Mouse (Mus musculus) heart, embryonic 16.5 days (tissue): Measurements from ENCODE around the gene 2610528J11Rik. TPM values are rescaled to one million over a fixed set of nuclear protein-coding genes. Genes with fewer than 3 reads are reported as not detected.
"Not testable (repeated sequence)": the region's sequence is repeated elsewhere in the genome, so short reads cannot be mapped to it uniquely, and the experiment has no call there.

ENCODE experiments used
- ATAC-seq: fragments of 200-750 bp; cut with Nextera tagmentation; replicated peaks from 2 replicates; pipeline ENCODE4 v1.8.0; 2017; ENCODE audit warnings: moderate number of reproducible peaks; ENCODE audit not compliant: insufficient read depth, low FRiP score; ENCODE audit errors: extremely low read depth
- H3K27ac ChIP-seq: fragments of 300-500 bp; sonication (generic); 2 replicates; pipeline ENCODE4 v1.5.1; 2014; ENCODE audit warnings: mild to moderate bottlenecking, low read length, control low read depth, moderate library complexity
- H3K27me3 ChIP-seq: fragments of 300-500 bp; sonication (generic); 2 replicates; pipeline ENCODE4 v1.6.1; 2014; ENCODE audit warnings: low read length, mixed read lengths; ENCODE audit not compliant: control insufficient read depth, insufficient read depth
- H3K36me3 ChIP-seq: fragments of 300-500 bp; sonication (generic); 2 replicates; pipeline ENCODE4 v1.6.1; 2014; ENCODE audit not compliant: control insufficient read depth, insufficient read depth
- H3K4me1 ChIP-seq: fragments of 300-500 bp; sonication (generic); 2 replicates; pipeline ENCODE4 v1.6.1; 2014; ENCODE audit warnings: low read length, mixed read lengths; ENCODE audit not compliant: control insufficient read depth, insufficient read depth
- H3K4me2 ChIP-seq: fragments of 300-500 bp; sonication (generic); 2 replicates; pipeline ENCODE4 v1.6.1; 2014; ENCODE audit warnings: low read depth, mild to moderate bottlenecking, control low read depth, low read length
- H3K4me3 ChIP-seq: fragments of 300-500 bp; sonication (generic); 2 replicates; pipeline ENCODE4 v1.5.1; 2014; ENCODE audit warnings: mild to moderate bottlenecking, control low read depth, low read length
- H3K9ac ChIP-seq: fragments of 300-500 bp; sonication (generic); 2 replicates; pipeline ENCODE4 v1.6.1; 2014; ENCODE audit warnings: low read length, control low read depth
- H3K9me3 ChIP-seq: fragments of 300-500 bp; sonication (generic); replicated peaks from 2 replicates; pipeline ENCODE4 v1.6.1; 2016; ENCODE audit warnings: low read length; ENCODE audit not compliant: control insufficient read depth
- WGBS: fragments of 180-500 bp; shearing (Covaris S2); extraction: QIAGEN DNeasy Blood & Tissue Kit; methylation state at CpG from one replicate; pipeline ENCODE4 v1.1.7; 2014; 5-methylcytosine and 5-hydroxymethylcytosine counted together
- polyA plus RNA-seq: library from polyadenylated mRNA; unstranded; fragments of >200 nt; fragmentation: Nextera tagmentation; extraction: Ambion mirVana; gene quantifications from 2 replicates; pipeline ENCODE4 v1.2.1, GENCODE M21; 2015

The 2610528J11Rik gene
- 1.4 and 1.8 TPM in 2 replicates for polyA plus RNA-seq

GRCm38 (mm10) chr4:118526408-118527334 is at the start of gene 2610528J11Rik:
Gene 2610528J11Rik (plus strand): TSS chr4:118526999.
- 32% methylated on average over 17 of the region's 17 CpGs for WGBS
- Histone ChIP-seq H3K9me3 (no peaks in the 10 kb centered on the region), H3K9ac (no peak within 1 kb of the TSS), H3K27ac (no peak within 1 kb of the TSS), H3K27me3 (peaks cover 3% of the 10 kb centered on the region; the same call in 1 of the 2 replicates), H3K4me3 (no peak within 1 kb of the TSS), H3K4me2 (no peak within 1 kb of the TSS; the same call in 1 of the 2 replicates), H3K4me1 (no peaks in the 10 kb centered on the region), H3K36me3 (no peaks in the 10 kb centered on the region)
- no peak for ATAC-seq

- Histone ChIP-seq H3K4me3 (peak within 1 kb of the TSS; percentile 48), H3K27ac (peak within 1 kb of the TSS; percentile 76), H3K9me3 (no peaks in the 10 kb centered on the region), H3K4me1 (no peaks in the 10 kb centered on the region), H3K9ac (no peak within 1 kb of the TSS), H3K36me3 (no peaks in the 10 kb centered on the region), H3K4me2 (peak within 1 kb of the TSS; percentile 47), H3K27me3 (no peaks in the 10 kb centered on the region; the same call in 1 of the 2 replicates)
- 54% methylated on average over 8 of the region's 8 CpGs for WGBS
- peak; percentile 92 for ATAC-seq
Observed at GRCm38 (mm10) chr4:118489717-118490132, 37.1 kb upstream of the 2610528J11Rik start, which contains the start of gene Tie1. Gene Tie1 (minus strand): TSS chr4:118490061.

- Histone ChIP-seq H3K27me3 (no peaks in the 10 kb centered on the region; the same call in 1 of the 2 replicates), H3K4me1 (no peaks in the 10 kb centered on the region), H3K27ac (no peak overlapping the region), H3K4me2 (no peak overlapping the region), H3K9ac (no peak overlapping the region), H3K4me3 (no peak overlapping the region), H3K36me3 (no peaks in the 10 kb centered on the region), H3K9me3 (no peaks in the 10 kb centered on the region)
- WGBS, result 75% methylated on average over 10 of the region's 10 CpGs
- no peak for ATAC-seq
Observed at GRCm38 (mm10) chr4:118490461-118490860, 36.3 kb upstream of the 2610528J11Rik start.

GRCm38 (mm10) chr4:118500171-118500724 is 26.6 kb upstream of the 2610528J11Rik start:
- Histone ChIP-seq H3K27ac (no peak overlapping the region), H3K9me3 (no peaks in the 10 kb centered on the region), H3K9ac (no peak overlapping the region), H3K4me1 (no peaks in the 10 kb centered on the region), H3K36me3 (no peaks in the 10 kb centered on the region), H3K27me3 (no peaks in the 10 kb centered on the region), H3K4me2 (no peak overlapping the region), H3K4me3 (no peak overlapping the region)
- WGBS, result 45% methylated on average over 6 of the region's 6 CpGs
- no peak for ATAC-seq

DNA sequence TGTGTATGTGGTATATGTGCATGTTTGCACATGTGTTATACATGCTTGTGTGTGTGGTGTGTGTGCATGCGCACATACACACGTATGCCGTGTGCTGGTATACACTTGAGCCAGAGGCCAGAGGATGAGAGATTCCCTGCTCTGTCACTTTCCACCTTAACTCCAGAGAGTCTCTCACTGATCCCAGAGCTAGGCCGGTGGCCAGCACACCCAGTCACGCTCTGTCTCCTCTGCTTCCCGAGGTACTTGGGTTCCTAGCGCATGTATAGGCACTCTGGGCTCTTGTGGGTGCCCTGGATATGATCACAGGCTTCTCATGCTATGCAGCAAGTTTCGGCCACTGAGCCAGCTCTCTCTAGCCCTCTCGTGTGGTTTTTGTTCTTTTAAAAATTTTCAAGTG is 26.0 kb upstream of the 2610528J11Rik start:
- H3K27me3 ChIP-seq, result no peaks in the 10 kb centered on the region
- no peak overlapping the region for H3K27ac ChIP-seq
- ATAC-seq, result no peak
- H3K9ac ChIP-seq, result no peak overlapping the region
- H3K9me3 ChIP-seq, result no peaks in the 10 kb centered on the region
- H3K4me2 ChIP-seq, result no peak overlapping the region
- no peaks in the 10 kb centered on the region for H3K4me1 ChIP-seq
- 65% methylated on average over 9 of the region's 9 CpGs for WGBS
- H3K4me3 ChIP-seq, result no peak overlapping the region
- H3K36me3 ChIP-seq, result no peaks in the 10 kb centered on the region

DNA sequence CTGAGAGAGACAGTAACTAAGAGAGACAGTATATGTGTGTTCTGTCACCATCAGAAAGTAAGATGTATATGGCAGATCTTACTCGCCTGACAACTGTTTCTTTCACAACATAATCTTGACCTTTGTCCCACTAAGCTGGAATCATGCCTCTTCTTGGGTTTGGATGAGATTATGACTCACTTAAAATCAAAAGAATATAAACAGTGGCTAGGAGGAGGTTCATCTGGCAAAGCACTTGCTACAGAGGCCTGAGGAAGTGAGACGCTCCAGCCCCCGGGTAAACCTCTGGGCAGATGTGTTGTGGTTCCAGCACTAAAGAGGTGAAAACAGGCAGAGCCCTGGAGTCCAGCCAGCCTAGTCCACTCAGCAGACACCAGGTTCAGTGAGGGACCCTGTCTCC is 21.2 kb upstream of the 2610528J11Rik start:
- H3K27me3 ChIP-seq, result no peaks in the 10 kb centered on the region
- no peak overlapping the region for H3K9ac ChIP-seq
- no peak overlapping the region for H3K4me2 ChIP-seq
- no peaks in the 10 kb centered on the region for H3K9me3 ChIP-seq
- no peaks in the 10 kb centered on the region for H3K36me3 ChIP-seq
- no peak overlapping the region for H3K4me3 ChIP-seq
- ATAC-seq, result no peak
- WGBS, result 38% methylated on average over 3 of the region's 3 CpGs
- no peaks in the 10 kb centered on the region for H3K4me1 ChIP-seq
- H3K27ac ChIP-seq, result no peak overlapping the region

DNA sequence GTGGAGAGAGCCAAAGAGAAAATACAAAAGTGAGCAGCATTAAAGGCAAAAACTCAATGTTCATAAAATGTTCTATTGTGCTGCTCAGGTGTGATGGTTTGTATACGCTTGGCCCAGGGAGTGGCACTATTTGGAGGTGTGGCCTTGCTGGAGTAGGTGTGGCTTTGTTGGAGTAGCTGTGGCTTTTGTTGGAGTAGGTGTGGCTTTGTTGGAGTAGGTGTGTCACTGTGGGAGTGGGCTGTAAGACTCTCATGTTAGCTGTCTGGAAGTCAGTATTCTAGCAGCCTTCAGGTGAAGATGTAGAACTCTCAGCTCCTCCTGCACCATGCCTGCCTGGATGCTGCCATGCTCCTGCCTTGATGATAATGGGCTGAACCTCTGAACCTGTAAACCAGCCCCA is 19.6 kb upstream of the 2610528J11Rik start:
- H3K27ac ChIP-seq, H3K9ac ChIP-seq, H3K4me3 ChIP-seq, H3K4me1 ChIP-seq, H3K27me3 ChIP-seq, H3K9me3 ChIP-seq, H3K4me2 ChIP-seq, ATAC-seq, H3K36me3 ChIP-seq: not testable (repeated sequence)
- 88% methylated on average over 1 of the region's 1 CpGs for whole genome bisulfite sequencing

DNA sequence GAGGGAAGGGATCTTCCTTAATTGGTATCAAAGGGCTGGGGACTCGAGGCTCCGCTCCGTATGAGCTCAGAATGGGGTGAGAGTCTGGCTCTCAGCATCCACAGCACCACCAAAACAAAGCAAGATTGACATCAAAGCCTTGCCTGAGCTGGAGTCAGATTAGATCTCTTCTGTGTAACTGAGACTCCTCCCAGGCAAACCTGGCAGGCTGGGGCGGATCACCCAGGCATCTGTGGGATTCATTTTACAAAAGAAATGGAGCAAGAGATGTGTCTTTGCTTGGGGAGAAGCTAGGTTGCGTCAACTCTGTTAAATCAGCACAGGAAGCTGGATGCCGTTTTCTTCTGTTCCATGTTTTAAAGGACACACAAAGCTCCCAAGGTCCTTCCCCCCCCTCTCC is 17.7 kb upstream of the 2610528J11Rik start:
- no peaks in the 10 kb centered on the region for H3K36me3 ChIP-seq
- H3K9me3 ChIP-seq, result no peaks in the 10 kb centered on the region
- no peak for ATAC-seq
- H3K4me1 ChIP-seq, result no peaks in the 10 kb centered on the region
- H3K27ac ChIP-seq, result no peak overlapping the region
- no peak overlapping the region for H3K9ac ChIP-seq
- no peak overlapping the region for H3K4me3 ChIP-seq
- no peaks in the 10 kb centered on the region for H3K27me3 ChIP-seq
- no peak overlapping the region for H3K4me2 ChIP-seq
- 23% methylated on average over 6 of the region's 6 CpGs for WGBS
